Mouse (Mus musculus): ENCODE measurements around the gene Scimp.

- TF ChIP-seq CTCF (IDR thresholded peaks at IDR 0.05) (no peak), POLR2A (IDR thresholded peaks at IDR 0.05; ENCODE audit: insufficient read depth, low read depth, low read length) (no peak)
Observed at GRCm38 (mm10) chr11:70785908-70786307, 26.5 kb downstream of the Scimp start.
